18 mouse cellular contexts compared by ENCODE assay signal in genomic region chr17:11156119-11156518, GRCm38 (mm10).
DNase-seq lines count a peak whose midpoint lies in the region; ATAC-seq and TF ChIP-seq lines count a peak whose summit lies in the region.
"Had no signal": no experiment of that assay in that cellular context is flagged by ENCODE, and none has a peak within 500 bp of the region (broad histone marks: within the 10 kb centered on the region; RNA-seq: fewer than 3 reads in every experiment).

No protein-coding gene starts in this region.

- no peak for TF ChIP-seq CTCF in layer of hippocampus, adult 2 months (conservative IDR thresholded peaks at IDR 0.05)

- DNase-seq in forebrain, embryonic 10.5 days (ENCODE audit: extremely low spot score, low spot score), result no peak
- DNase-seq in layer of hippocampus, adult 2 months (ENCODE audit: low spot score in 2 of 2), result peak in 1 of 2 experiments; percentile 27
- no peak for DNase-seq in layer of hippocampus, postnatal 25 days (ENCODE audit: extremely low spot score in 1 of 2, low spot score in 1 of 2)
- DNase-seq in right cerebral cortex, adult 2 months (ENCODE audit: low spot score in 2 of 2), result peak; percentile 19 to 20
- DNase-seq in right cerebral cortex, postnatal 14 days, result no peak
- DNase-seq in telencephalon, adult 2 months (ENCODE audit: low read depth, low spot score), result peak; percentile 42
- DNase-seq: adrenal gland, postnatal 14 days; B cell, adult 2 months; gastrocnemius, postnatal 14 days had no signal

- no peak overlapping the region for H3K27ac ChIP-seq in forebrain, embryonic 13.5 days
- H3K27ac ChIP-seq in forebrain, embryonic 10.5 days, result no peak overlapping the region
- H3K27ac ChIP-seq in layer of hippocampus, adult 2 months, result peak overlapping the region; percentile 89
- H3K27ac ChIP-seq in midbrain, embryonic 15.5 days, result no peak overlapping the region
- H3K27ac ChIP-seq: embryonic facial prominence, embryonic 12.5 days; hindbrain, embryonic 10.5 days; hindbrain, embryonic 14.5 days had no signal

- WGBS in forebrain, embryonic 13.5 days, result 74% methylated on average over 3 of the region's 3 CpGs
- 84% methylated on average over 3 of the region's 3 CpGs for WGBS in forebrain, embryonic 10.5 days
- WGBS in midbrain, embryonic 15.5 days, result 86% methylated on average over 3 of the region's 3 CpGs

- H3K9ac ChIP-seq in forebrain, embryonic 13.5 days, result no peak overlapping the region
- no peak overlapping the region for H3K9ac ChIP-seq in midbrain, embryonic 15.5 days
- H3K9ac ChIP-seq: embryonic facial prominence, embryonic 12.5 days; heart, embryonic 12.5 days; hindbrain, embryonic 14.5 days had no signal

- no peaks in the 10 kb centered on the region for H3K9me3 ChIP-seq in forebrain, embryonic 13.5 days (replicated peaks)
- no peaks in the 10 kb centered on the region for H3K9me3 ChIP-seq in forebrain, embryonic 10.5 days
- H3K9me3 ChIP-seq in midbrain, embryonic 15.5 days, result no peaks in the 10 kb centered on the region
- H3K9me3 ChIP-seq: embryonic facial prominence, embryonic 12.5 days; heart, embryonic 12.5 days; hindbrain, embryonic 10.5 days had no signal

- peak; percentile 75; the same call in 1 of the 2 replicates for ATAC-seq in forebrain, embryonic 13.5 days
- ATAC-seq in midbrain, embryonic 15.5 days (replicated peaks), result no peak
- ATAC-seq: activated CD4-positive, CD25-positive, alpha-beta regulatory T cell, adult 4 months; CD4-positive, CD25-positive, alpha-beta regulatory T cell, adult 4 months; intestine, embryonic 16.5 days had no signal

- no peaks in the 10 kb centered on the region for H3K27me3 ChIP-seq in forebrain, embryonic 13.5 days
- no peaks in the 10 kb centered on the region for H3K27me3 ChIP-seq in forebrain, embryonic 10.5 days (ENCODE audit: poor library complexity, severe bottlenecking)
- H3K27me3 ChIP-seq in midbrain, embryonic 15.5 days (replicated peaks), result no peaks in the 10 kb centered on the region
- H3K27me3 ChIP-seq: embryonic facial prominence, embryonic 12.5 days; heart, embryonic 12.5 days had no signal

- no peak overlapping the region for H3K4me3 ChIP-seq in forebrain, embryonic 13.5 days
- no peak overlapping the region for H3K4me3 ChIP-seq in forebrain, embryonic 10.5 days
- no peak overlapping the region for H3K4me3 ChIP-seq in layer of hippocampus, adult 2 months
- no peak overlapping the region for H3K4me3 ChIP-seq in midbrain, embryonic 15.5 days
- H3K4me3 ChIP-seq: embryonic facial prominence, embryonic 12.5 days; heart, embryonic 12.5 days; hindbrain, embryonic 10.5 days had no signal

- H3K4me2 ChIP-seq in forebrain, embryonic 13.5 days, result no peak overlapping the region
- H3K4me2 ChIP-seq in midbrain, embryonic 15.5 days, result no peak overlapping the region
- H3K4me2 ChIP-seq: embryonic facial prominence, embryonic 12.5 days; heart, embryonic 12.5 days; hindbrain, embryonic 14.5 days had no signal

- no peaks in the 10 kb centered on the region for H3K36me3 ChIP-seq in forebrain, embryonic 13.5 days (ENCODE audit: poor library complexity, severe bottlenecking)
- H3K36me3 ChIP-seq in forebrain, embryonic 10.5 days (replicated peaks), result no peaks in the 10 kb centered on the region
- H3K36me3 ChIP-seq in midbrain, embryonic 15.5 days (replicated peaks), result no peaks in the 10 kb centered on the region
- H3K36me3 ChIP-seq: embryonic facial prominence, embryonic 12.5 days; heart, embryonic 12.5 days; hindbrain, embryonic 10.5 days had no signal

- H3K4me1 ChIP-seq in forebrain, embryonic 13.5 days, result peaks cover 12% of the 10 kb centered on the region
- H3K4me1 ChIP-seq in forebrain, embryonic 10.5 days, result peaks cover 8% of the 10 kb centered on the region; the same call in 1 of the 2 replicates
- H3K4me1 ChIP-seq in midbrain, embryonic 15.5 days, result peaks cover 6% of the 10 kb centered on the region
- H3K4me1 ChIP-seq: embryonic facial prominence, embryonic 12.5 days; hindbrain, embryonic 10.5 days had no signal

Comparison
In these comparisons a context has a peak if more than half of its experiments do, and no peak if none do; other contexts are left out.
1. DNase-seq: peak in right cerebral cortex, adult 2 months (2 of 2) and telencephalon, adult 2 months (single experiment); none in forebrain, embryonic 10.5 days (single experiment), layer of hippocampus, postnatal 25 days (0 of 2) and right cerebral cortex, postnatal 14 days (single experiment).